9 mouse cellular contexts compared by ENCODE assay signal in genomic region chr14:119857338-119858291, GRCm38 (mm10).
A peak's percentile ranks its signal among the peaks of the same experiment; 100 is the strongest.
DNase-seq lines count a peak whose midpoint lies in the region; ATAC-seq and TF ChIP-seq lines count a peak whose summit lies in the region.
"Had no signal": no experiment of that assay in that cellular context is flagged by ENCODE, and none has a peak within 500 bp of the region (broad histone marks: within the 10 kb centered on the region; RNA-seq: fewer than 3 reads in every experiment).

No protein-coding gene starts in this region.

- no peak for TF ChIP-seq CTCF in thymus, adult 2 months (IDR thresholded peaks at IDR 0.05; ENCODE audit: borderline replicate concordance, control insufficient read depth, extremely low read depth, insufficient read depth, low read length, poor library complexity)

- intact Hi-C loops in gastrocnemius, postnatal 36 days (cut with DNase I): no loop called here

- H3K4me2 ChIP-seq in forebrain, embryonic 11.5 days (ENCODE audit: low read depth, low read length, severe bottlenecking): no peak overlapping the region
- H3K4me2 ChIP-seq in embryonic facial prominence, embryonic 13.5 days: peak overlapping the region; percentile 37
- peak overlapping the region; percentile 60 for H3K4me2 ChIP-seq in midbrain, embryonic 16.5 days (ENCODE audit: low read length)

- no peak overlapping the region for H3K4me3 ChIP-seq in forebrain, embryonic 11.5 days (ENCODE audit: low read depth, low read length)
- no peak overlapping the region for H3K4me3 ChIP-seq in forebrain, embryonic 10.5 days
- no peak overlapping the region for H3K4me3 ChIP-seq in embryonic facial prominence, embryonic 13.5 days
- H3K4me3 ChIP-seq in midbrain, embryonic 16.5 days (ENCODE audit: low read depth, low read length): peak overlapping the region; percentile 25
- no peak overlapping the region for H3K4me3 ChIP-seq in thymus, adult 2 months (ENCODE audit: control insufficient read depth, insufficient read depth, low read length)

- no peaks in the 10 kb centered on the region for H3K27me3 ChIP-seq in forebrain, embryonic 11.5 days (ENCODE audit: control insufficient read depth, insufficient read depth, low read length)
- H3K27me3 ChIP-seq in forebrain, embryonic 10.5 days (ENCODE audit: poor library complexity, severe bottlenecking): peaks cover 15% of the 10 kb centered on the region; the same call in 1 of the 2 replicates
- peaks cover 8% of the 10 kb centered on the region for H3K27me3 ChIP-seq in embryonic facial prominence, embryonic 13.5 days
- no peaks in the 10 kb centered on the region for H3K27me3 ChIP-seq in midbrain, embryonic 16.5 days (ENCODE audit: control insufficient read depth, insufficient read depth, low read depth, low read length)
- H3K27me3 ChIP-seq in thymus, adult 2 months (ENCODE audit: control insufficient read depth, insufficient read depth, low read length): no peaks in the 10 kb centered on the region
- H3K27me3 ChIP-seq: CH12.LX had no signal

- no peaks in the 10 kb centered on the region for H3K4me1 ChIP-seq in forebrain, embryonic 11.5 days (replicated peaks; ENCODE audit: control insufficient read depth, insufficient read depth, low read length)
- peaks cover 5% of the 10 kb centered on the region; the same call in 1 of the 2 replicates for H3K4me1 ChIP-seq in forebrain, embryonic 10.5 days
- H3K4me1 ChIP-seq in embryonic facial prominence, embryonic 13.5 days: peaks cover 10% of the 10 kb centered on the region; the same call in 1 of the 2 replicates
- H3K4me1 ChIP-seq in midbrain, embryonic 16.5 days (ENCODE audit: control insufficient read depth, insufficient read depth, low read length): peaks cover 15% of the 10 kb centered on the region
- H3K4me1 ChIP-seq in thymus, adult 2 months (replicated peaks; ENCODE audit: control insufficient read depth, insufficient read depth, low read length): no peaks in the 10 kb centered on the region

- H3K27ac ChIP-seq in forebrain, embryonic 11.5 days (ENCODE audit: low read depth, low read length): no peak overlapping the region
- no peak overlapping the region for H3K27ac ChIP-seq in forebrain, embryonic 10.5 days
- H3K27ac ChIP-seq in embryonic facial prominence, embryonic 13.5 days: no peak overlapping the region
- peak overlapping the region; percentile 70 for H3K27ac ChIP-seq in midbrain, embryonic 16.5 days (ENCODE audit: low read length)
- no peak overlapping the region for H3K27ac ChIP-seq in thymus, adult 2 months (ENCODE audit: control insufficient read depth, insufficient read depth, low read length)

- TF ChIP-seq POLR2A in thymus, adult 2 months (IDR thresholded peaks at IDR 0.05; ENCODE audit: control insufficient read depth, extremely low read depth, insufficient read depth, low read length, poor library complexity): no peak

- no peak overlapping the region for H3K9ac ChIP-seq in forebrain, embryonic 11.5 days (ENCODE audit: low read length)
- no peak overlapping the region for H3K9ac ChIP-seq in embryonic facial prominence, embryonic 13.5 days
- peak overlapping the region; percentile 52 for H3K9ac ChIP-seq in midbrain, embryonic 16.5 days (ENCODE audit: low read depth, low read length)

- 65% methylated on average over 23 of the region's 23 CpGs for WGBS in forebrain, embryonic 11.5 days
- 71% methylated on average over 23 of the region's 23 CpGs for WGBS in forebrain, embryonic 10.5 days
- 57% methylated on average over 23 of the region's 23 CpGs for WGBS in embryonic facial prominence, embryonic 13.5 days
- 37% methylated on average over 23 of the region's 23 CpGs for WGBS in midbrain, embryonic 16.5 days
- 92% methylated on average over 23 of the region's 23 CpGs for WGBS in thymus, adult 2 months

- peak; percentile 66 for ATAC-seq in forebrain, embryonic 11.5 days (replicated peaks; ENCODE audit: low FRiP score)
- ATAC-seq in embryonic facial prominence, embryonic 13.5 days (ENCODE audit: insufficient number of reproducible peaks, insufficient read depth, low FRiP score, low TSS enrichment, low read depth): no peak
- peak; percentile 93 for ATAC-seq in midbrain, embryonic 16.5 days

- DNase-seq in forebrain, embryonic 11.5 days (ENCODE audit: low spot score): no peak
- no peak for DNase-seq in forebrain, embryonic 10.5 days (ENCODE audit: extremely low spot score, low spot score)
- peak; percentile 64 for DNase-seq in layer of hippocampus, adult 11-12 months (ENCODE audit: low spot score)
- DNase-seq in gastrocnemius, postnatal 36 days: no peak
- DNase-seq in thymus, adult 2 months: no peak
- DNase-seq in gastrocnemius, adult 8-10 months (ENCODE audit: low spot score in 2 of 2): no peak

- no peaks in the 10 kb centered on the region for H3K9me3 ChIP-seq in forebrain, embryonic 11.5 days (ENCODE audit: control insufficient read depth, low read length)
- no peaks in the 10 kb centered on the region for H3K9me3 ChIP-seq in forebrain, embryonic 10.5 days
- no peaks in the 10 kb centered on the region for H3K9me3 ChIP-seq in embryonic facial prominence, embryonic 13.5 days
- no peaks in the 10 kb centered on the region for H3K9me3 ChIP-seq in midbrain, embryonic 16.5 days (replicated peaks; ENCODE audit: control insufficient read depth, low read length, poor library complexity, severe bottlenecking)

- no peaks in the 10 kb centered on the region for H3K36me3 ChIP-seq in forebrain, embryonic 11.5 days (ENCODE audit: control insufficient read depth, insufficient read depth, low read length)
- no peaks in the 10 kb centered on the region for H3K36me3 ChIP-seq in forebrain, embryonic 10.5 days (replicated peaks)
- no peaks in the 10 kb centered on the region for H3K36me3 ChIP-seq in embryonic facial prominence, embryonic 13.5 days
- no peaks in the 10 kb centered on the region for H3K36me3 ChIP-seq in midbrain, embryonic 16.5 days (ENCODE audit: control insufficient read depth, insufficient read depth, low read length)
- no peaks in the 10 kb centered on the region for H3K36me3 ChIP-seq in thymus, adult 2 months (ENCODE audit: control insufficient read depth, insufficient read depth, low read length)
